Mouse (Mus musculus): ENCODE data around the gene Pidd1.

DNA sequence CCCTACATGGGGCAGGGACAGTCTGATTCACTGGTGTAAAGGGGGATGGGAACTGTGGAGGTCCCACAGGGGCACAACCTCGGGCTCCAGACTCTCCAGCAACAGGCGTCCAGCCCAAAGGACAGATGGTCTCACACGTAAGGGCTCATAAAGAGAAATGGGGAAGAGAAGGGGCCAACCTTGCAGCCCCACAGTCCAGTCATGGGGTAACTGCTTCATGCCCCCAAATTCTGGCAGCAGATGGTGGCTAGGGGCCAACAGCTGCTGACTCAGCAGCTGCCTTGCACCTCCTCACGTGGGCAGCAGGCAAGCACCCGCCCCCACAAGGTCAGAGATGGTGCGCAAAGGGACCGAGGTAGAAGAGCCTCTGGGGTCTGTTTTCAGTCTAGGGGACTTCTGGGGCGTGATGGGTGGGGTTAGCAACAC is 11.6 kb downstream of the Pidd1 start:
- TF ChIP-seq POLR2A (IDR thresholded peaks at IDR 0.05; ENCODE audit: insufficient read length, low read depth), result no peak
- TF ChIP-seq USF1 (IDR thresholded peaks at IDR 0.05; ENCODE audit: low read depth), result no peak
- TF ChIP-seq E2F4 (IDR thresholded peaks at IDR 0.05; ENCODE audit: insufficient read depth), result no peak
- peak in 1 of 3 experiments; percentile 22 for TF ChIP-seq MYOG (IDR thresholded peaks at IDR 0.05; ENCODE audit: control insufficient read depth in 1 of 3, insufficient read depth in 1 of 3, insufficient read length in 2 of 3, low read depth in 2 of 3)
- no peak for TF ChIP-seq POLR2AphosphoS2 (IDR thresholded peaks at IDR 0.05; ENCODE audit: insufficient read length, low read depth)
- no peak for TF ChIP-seq CEBPB (IDR thresholded peaks at IDR 0.05; ENCODE audit: insufficient read depth, poor library complexity, severe bottlenecking)
- peak in 1 of 3 experiments; percentile 27 for TF ChIP-seq MYOD1 (IDR thresholded peaks at IDR 0.05; ENCODE audit: control insufficient read depth in 1 of 3, insufficient read length in 2 of 3, low read depth in 2 of 3)
- no peak for TF ChIP-seq TCF12 (IDR thresholded peaks at IDR 0.05; ENCODE audit: insufficient read depth, poor library complexity, severe bottlenecking)
- TF ChIP-seq TCF3 (IDR thresholded peaks at IDR 0.05; ENCODE audit: insufficient read length, low read depth), result no peak
- TF ChIP-seq REST (IDR thresholded peaks at IDR 0.05; ENCODE audit: insufficient read depth, insufficient read length), result no peak
- TF ChIP-seq SRF (IDR thresholded peaks at IDR 0.05; ENCODE audit: control insufficient read depth, insufficient read length, low read depth), result no peak
- TF ChIP-seq MAX (IDR thresholded peaks at IDR 0.05; ENCODE audit: low read depth), result no peak
